Mouse (Mus musculus) c-Kit-positive CD71-negative TER-119-negative erythroid progenitor cells, embryonic 14.5 days (primary cell): ENCODE results near the gene Tceal6.
"Not testable (repeated sequence)": the region's sequence is repeated elsewhere in the genome, so short reads cannot be mapped to it uniquely, and the experiment has no call there.

Source experiments
- DNase-seq: peaks from one replicate; pipeline ENCODE4 v3.0.0-alpha.2; 2013; ENCODE audit warnings: low read depth

Gene Tceal6

DNA sequence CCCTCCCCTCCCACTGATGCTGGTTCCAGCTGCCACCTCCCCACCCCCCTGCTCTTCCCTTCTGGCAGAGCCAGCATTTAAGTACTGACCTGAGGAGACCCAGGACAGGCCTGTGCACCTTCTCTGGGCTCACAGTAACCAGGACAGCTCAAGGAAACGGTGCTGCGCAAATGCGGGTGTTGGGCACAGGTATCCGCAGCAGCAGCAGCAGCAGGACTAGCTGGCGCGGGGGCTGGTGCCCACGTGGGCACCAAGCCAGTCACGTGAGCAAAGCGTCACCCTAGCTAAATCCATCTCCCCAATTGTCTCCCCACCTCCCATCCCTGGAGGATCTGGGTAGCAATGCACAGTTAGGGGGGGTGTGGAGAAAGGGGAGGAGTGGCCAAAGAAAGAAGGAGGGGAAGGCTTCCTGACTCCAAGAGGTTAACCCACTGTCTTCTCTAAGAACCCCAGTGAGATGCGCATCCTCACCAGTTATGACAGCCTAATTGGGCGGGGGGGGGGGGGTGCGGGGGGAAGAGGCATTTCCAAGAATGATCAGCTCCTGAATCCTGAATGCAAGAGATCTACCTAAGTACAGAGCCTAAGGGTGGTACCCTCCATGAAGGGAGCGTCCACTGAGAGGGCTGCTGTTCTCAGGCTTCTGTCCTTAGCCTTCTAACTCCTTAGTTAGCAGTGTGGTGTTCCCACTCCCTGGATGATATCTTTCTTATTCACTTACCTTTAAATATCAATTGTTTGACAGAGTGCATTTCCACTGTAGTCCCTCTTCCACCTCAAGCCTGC is at the start of gene Tceal6:
Tceal6 (minus strand) TSS at position 252 of the 786 bp plus-strand sequence.
- DNase-seq = no peak

DNA sequence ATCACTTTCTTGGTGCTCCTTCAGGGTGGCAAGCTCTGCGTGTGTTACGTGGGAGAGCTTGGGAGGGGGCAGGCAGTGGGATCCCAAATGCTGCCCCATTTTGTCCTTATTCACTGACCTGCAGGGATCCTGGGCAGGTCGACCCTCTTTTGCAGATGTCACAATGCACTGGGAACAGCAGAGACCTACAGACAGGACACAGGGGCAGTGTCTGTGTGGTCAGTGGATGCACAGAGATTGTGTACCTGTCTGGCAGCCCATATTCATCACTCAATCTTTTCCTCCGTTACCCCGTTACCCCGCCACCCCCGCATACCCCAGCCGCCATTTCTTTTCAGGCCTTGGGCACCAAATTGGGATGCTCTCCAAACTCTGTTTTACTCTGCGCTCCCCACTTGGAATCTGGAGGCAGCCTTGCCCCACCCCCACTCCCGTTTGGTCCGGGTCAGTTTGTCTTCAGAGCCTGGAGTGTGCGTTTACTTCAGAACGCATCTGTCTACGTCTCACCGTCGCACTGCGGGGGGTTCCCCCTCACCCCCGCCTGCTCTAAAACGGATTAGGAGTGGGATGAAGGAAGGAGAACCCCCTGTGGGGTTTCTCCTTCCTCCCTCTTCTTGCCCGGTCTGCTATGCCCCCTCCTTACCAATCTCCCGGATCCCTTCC is 583 bp downstream of the Tceal6 start:
- not testable (repeated sequence) for DNase-seq

DNA sequence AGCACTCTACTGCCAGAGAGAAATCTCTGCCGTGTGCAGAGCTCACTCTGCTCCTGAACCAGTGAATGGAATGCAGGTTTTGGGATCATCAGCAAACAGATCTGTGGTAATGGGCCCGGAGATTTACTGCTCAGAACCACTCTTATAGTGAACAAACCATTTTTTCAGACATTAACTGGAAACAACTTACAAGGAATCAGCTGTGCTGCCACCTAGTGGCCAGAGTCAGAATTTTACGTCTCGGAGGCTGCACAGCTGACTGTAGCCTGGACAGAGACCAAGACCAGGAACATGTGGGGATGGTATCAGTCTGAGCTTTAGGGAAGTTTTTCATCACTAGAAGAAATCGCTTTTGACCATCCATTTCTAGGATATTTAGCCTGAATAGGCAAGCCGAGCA is 20.6 kb downstream of the Tceal6 start:
- DNase-seq = not testable (repeated sequence)

DNA sequence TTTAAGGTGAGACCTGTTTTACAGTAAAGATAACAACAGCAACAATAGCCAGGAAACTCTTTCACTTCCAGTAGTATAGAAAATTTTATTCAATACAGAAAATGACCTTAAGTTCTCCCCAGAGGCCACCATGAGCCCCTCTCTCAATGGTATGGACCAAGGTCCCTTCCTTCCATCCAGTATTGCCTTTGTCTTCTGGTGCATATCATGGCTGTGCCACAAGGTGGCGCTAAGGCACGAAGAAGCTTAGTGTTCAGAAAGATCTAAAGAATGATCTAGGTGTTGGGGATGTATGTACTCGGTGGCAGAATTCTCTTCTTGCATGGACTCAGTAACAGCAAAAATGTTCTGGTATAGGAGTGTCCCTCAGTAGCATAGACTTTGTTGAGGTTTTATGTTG is 21.8 kb downstream of the Tceal6 start:
- DNase-seq = not testable (repeated sequence)

DNA sequence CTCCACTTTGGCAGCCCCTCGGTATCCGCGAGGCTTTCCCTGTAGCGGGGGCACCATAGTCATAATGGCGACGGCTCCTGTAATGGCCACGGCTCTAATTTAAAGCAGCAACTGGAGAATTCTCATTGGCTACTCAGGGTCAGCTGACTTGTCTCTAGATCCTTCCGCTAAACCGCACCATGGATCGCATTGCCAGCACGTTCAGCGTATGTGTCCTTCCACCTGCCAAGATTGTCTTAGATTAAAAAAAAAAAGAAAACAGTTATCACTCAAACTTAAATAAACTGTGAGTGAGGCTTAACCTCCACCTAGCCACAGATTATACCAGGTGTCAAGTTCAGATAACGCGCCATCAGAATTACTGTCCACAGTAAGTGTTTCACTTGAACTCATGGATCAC is 33.0 kb downstream of the Tceal6 start, which contains the start of gene Gm15023:
Gm15023 (minus strand) TSS at position 101 of the 400 bp plus-strand sequence.
- not testable (repeated sequence) for DNase-seq
